Mouse (Mus musculus) adipocyte (in vitro differentiated cells): Measurements from ENCODE around the gene Cpm.

Experiments
- DNase-seq: peaks from one replicate; pipeline ENCODE4 v3.0.0-alpha.2; 2016; ENCODE audit warnings: low spot score

The Cpm gene

DNA sequence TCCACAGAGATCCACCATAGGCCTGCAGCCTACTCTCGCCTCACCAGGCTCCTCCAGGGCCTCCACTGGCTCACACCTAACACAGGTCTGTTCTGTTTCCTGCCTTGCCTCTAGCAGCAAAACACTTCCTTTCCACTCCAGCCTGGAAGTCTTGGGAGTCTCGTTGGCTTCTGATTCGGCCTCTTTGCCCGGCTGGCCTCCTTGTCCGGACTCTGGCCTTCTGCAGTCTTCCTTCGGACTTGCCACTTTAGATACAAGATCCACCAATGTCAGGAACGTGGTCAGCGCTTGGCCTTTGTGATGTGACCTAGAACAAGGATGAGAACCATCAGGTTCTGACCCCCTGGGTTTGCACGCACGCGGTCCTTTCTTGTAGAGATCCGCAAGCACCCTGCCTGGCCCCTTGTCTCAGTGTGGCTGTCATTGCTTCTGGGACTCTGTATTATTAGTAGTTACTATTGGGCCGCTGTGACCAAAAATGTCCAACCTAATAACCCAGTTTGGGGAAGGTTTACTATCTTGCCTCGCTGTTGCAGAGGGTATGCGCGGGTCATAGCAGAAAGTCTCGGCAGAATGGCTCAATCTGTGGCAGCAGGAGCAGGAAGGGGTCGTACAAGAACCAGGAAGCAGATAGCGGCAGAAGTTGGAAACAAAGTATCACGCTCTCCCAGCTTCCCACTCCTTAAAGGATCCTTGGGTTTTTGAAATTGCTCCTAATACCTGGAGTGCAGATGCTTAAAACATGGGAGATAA lies 22.1 kb upstream of the Cpm start:
- DNase-seq, result peak; percentile 95

DNA sequence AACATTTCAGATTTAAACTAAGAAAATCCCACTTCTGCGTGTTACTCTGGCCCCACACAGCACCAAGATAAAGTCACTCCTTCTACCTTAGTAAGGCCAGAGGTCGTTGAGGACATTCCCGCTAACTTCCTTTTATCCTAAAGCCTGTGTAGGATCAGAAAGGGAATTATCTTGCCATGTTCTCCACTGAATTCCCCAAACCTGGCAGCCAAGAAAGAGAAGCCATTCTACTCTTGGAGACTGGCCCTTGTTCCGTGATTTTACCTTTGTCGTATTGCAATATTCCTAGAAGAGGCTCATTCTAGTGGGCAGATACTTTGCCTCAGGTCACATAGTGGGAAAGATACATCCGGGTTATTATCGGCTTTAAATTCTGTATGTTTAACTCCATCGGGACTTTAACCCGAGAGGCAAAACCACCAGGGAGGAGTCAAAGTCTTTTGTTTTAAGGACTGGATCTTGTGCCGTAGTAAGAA lies 21.5 kb upstream of the Cpm start:
- DNase-seq, result peak; percentile 95

DNA sequence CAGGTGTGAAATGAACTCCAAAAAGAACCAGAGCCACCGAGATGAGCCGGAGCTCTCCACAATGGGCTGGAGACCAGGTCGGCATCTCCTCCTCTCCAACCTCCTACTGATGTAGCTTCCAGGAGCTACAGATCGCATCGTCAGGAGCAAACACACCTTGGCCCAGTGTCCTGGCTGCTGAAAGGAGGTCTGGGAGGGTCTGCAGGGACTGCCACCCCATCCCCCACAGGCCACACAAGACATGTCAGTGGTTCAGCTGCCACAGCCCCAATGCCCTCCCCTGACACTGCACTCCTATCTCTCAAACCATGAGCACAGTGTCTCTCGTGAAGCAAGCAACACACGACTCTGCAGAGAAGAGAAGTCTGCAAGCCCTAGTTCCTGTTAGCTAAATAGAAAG lies 20.8 kb upstream of the Cpm start:
- DNase-seq, result peak; percentile 93

DNA sequence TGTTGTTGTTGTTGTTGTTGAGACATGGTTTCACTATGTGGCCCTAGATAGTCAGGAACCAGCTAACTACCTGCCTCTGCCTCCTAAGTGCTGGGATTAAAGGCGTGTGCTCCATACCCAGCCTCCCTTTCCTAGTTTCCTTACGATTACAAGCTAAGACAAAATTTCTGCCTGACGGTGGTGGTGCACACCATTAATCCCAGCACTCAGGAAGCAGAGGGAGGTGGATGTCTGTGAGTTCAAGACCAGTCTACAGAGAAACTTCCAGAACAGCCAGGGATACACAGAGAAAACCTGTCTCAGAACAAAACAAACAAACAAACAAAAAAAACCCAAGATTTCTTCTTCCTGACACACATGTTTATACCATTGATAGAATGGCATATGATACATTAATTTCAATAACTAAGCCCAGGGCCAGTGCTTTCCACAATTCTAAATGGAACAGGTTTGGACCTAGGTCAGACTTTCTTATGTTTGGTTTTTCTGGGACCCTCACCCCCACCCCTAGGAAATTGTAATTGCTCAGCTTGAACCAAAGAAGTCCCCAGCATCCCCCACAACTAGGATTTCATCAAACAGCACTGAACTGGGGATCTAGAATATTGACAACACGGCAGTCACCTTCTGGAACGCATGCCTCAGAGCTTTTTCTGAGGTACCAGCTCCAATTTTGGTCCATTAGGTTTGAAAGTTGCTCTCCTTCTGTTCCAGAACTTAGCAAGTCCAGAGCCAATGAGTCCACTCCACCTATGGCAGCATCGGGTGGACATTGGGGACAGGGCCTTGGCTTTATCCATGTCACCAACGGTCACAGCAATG lies 20.1 kb upstream of the Cpm start:
- peak; percentile 95 for DNase-seq

DNA sequence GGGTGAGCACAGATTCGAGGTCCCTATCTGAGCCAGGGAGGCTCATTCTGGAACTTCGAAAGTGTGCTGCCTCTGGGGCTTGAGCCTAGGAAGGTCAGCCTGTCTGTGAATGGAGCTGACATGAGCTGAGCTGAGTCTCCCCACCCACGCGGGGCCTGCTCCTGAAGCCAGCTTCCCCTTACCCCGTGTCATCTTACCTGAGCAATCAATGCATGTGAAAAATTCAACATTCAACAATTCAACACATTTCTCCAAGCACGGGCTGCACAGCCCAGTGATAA lies 19.6 kb upstream of the Cpm start:
- DNase-seq, result no peak

DNA sequence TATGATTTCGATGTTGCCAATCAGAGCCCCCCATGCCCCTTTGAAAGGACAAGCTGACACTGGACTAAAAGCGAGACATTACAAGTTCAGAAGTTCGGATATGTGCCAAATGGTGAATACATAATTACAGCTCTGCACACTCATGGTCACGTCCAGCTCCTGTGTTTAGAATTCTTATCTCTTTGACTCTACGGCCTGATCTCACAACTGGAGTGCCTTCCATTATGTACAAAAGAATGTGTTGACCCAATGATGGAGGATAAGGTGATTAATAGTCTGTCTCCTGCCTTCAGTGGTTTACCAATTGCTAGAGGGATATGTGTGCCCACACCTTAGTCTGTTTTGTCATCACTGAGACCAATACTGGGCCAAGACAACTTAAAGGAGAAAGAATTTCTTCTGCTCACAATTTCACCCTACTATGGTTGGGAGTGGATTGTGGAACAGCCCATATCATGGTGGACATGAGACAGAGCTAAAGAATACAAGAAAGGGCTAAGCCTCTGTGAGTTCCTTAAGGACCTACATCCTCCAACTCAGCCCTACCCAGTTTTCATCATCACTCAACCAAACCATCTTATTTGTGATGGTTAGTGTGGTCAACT lies 19.0 kb upstream of the Cpm start:
- no peak for DNase-seq

DNA sequence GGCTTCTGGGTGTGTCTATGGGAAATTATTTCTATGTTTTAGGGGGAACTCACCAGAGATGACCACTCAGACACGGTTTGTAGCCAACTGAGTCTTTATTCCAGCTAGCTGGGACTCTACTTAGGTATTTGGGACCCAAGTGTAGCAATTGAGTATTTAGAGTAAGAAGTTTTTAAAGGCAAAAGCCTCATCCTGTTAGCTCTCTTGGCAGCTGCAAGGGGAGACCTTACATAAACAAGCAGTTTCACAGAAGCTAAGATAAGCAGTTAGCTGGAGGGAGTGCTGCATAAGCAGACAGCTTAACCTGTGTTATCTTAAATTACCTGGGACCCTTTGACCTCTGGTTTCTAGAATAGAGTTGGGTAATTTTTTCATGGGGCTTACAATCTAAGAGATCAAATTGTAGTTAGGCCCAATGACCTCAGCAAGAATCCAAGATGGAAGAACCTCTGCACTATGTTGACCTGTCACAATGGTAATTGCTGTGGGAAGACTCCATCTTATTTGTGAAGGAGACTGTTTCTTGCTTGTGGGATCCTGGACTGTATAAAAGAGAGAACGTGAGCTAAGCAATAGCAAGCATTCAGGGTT lies 18.4 kb upstream of the Cpm start:
- peak; percentile 95 for DNase-seq

DNA sequence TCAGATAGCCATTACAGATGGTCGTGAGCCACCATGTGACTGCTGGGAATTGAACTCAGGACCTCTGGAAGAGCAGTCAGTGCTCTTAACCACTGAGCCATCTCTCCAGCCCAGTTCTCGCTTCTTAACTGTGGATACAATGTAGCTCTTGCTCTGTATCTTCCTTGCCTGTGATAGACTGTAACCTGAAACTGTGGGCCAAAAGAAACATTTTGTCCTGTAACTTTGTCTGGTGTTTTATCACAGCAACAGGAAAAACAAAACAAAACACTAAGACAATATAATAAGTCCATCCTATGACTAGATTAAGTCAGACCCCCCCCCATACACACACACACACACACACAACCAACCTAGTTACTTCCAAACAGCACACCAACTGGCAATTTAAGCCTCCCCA lies 17.8 kb upstream of the Cpm start:
- DNase-seq, result no peak

DNA sequence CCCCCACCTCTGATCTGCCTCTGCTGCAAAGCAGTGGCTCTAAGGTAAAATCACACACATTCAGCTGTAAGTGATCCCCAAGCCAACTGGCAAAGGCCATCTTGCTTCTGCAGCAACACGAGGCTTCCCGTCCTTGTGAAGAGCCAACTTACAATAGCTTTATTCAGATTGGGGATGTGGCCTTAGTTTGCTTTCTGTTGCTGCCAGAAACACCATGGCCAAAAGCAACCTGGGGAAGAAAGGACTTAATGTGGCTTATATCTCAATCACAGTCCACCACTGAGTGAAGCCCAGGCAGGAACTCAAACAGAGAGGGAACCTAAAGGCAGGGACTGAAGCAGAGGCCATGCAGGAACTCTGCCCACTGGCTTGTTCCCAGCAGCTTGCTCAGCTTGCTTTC lies 17.3 kb upstream of the Cpm start:
- peak; percentile 95 for DNase-seq

DNA sequence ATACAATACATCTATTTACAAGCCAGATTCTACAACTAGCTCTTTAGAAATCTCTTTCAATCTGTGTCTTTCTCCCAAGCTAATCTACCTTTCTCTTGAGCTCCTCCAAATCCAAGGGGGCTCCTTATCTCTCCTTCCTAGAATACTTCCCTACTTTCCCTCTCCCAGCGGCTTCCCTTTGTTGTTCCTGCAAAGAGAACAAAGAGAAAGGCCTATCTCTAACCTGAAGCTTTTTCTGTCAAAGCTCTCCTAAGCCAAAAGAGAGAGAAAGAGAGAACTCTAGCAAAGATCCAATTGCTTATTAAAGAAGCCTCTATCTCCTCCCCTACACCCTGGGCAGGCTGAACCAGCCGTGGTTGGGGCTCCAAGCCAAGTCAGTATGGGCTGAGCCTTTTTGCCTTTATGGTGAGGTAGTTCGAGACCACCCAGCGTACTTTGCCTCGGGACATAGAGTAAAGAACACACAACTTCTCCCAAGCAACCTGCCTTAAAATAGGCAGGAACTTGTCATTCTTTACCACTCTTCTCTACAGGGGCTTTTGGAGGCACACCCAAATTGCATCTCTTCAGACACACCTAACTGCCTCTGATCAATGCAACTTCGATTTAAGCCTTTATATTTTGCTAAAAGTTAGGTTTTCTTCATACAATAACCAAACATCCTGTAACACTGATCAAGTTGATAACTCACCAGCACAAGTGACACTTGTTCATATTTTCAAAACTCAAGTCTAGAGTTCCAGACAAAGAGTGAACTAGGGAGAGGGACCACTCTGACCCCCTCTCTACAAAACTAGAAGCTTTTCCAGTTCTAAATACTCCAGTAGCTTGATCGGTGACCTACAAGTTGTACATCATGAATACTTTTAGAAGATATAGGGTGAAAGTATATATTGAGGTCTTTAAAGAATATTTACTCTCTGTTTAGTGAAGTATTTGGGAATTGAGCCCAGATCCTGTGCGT lies 16.4 kb upstream of the Cpm start:
- peak; percentile 94 for DNase-seq

DNA sequence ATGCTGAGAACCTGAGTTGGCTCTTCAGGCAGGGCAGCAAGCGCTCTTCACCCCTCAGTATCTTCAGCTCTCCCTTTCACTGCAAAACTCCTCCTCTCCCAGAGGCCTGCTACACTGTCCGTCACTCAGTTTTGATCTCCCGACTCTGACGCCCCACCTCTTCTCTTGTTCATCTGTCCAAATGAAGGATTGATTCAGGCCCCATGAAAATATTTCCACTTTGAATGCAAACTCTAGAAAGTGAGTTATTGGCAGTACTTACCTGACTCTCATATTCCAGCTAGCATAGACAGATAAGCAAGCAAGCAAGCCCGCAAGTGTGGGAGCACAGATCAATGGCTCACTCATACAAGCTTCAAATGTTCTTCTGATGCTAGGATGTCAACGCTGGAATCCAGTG lies 15.3 kb upstream of the Cpm start:
- peak; percentile 95 for DNase-seq

DNA sequence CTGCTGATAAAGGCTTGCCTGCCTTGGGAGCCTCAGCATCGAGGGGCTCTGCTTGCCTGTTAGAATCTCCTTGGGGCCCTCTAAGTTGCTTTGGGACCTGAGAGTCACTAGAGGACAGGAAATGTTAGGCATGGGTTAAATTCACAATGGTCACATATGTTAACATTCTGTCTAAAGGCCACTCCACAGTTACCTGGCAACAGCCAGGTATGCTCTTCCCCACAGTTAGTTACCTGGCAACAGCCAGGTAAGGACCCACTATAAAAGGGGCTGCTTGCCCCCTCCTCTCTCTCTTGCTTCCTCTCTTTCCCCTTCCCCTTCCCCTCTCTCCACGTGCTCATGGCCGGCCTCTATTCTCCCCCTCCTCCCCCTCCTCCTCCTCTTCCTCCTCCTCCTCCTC lies 14.9 kb upstream of the Cpm start:
- no peak for DNase-seq

DNA sequence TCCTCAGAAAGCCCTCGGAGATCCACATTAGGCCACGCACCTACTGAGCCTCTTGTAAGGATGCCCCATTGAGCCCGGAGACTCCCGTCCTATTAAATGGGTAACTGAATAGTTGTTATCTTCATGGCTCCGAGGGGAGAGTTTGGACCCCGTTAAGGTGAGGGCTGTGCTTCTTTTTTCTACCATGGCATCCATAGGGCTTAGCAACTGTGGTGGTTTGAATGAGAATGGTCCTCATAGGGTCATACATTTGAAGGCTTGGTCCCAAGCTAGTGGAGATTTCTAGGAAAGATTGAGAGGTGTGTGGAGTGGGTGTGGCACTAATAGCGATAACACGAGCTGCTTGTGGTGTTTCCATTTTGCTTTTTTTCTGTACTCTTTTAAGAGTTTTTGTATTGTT lies 14.1 kb upstream of the Cpm start:
- DNase-seq, result peak; percentile 93

DNA sequence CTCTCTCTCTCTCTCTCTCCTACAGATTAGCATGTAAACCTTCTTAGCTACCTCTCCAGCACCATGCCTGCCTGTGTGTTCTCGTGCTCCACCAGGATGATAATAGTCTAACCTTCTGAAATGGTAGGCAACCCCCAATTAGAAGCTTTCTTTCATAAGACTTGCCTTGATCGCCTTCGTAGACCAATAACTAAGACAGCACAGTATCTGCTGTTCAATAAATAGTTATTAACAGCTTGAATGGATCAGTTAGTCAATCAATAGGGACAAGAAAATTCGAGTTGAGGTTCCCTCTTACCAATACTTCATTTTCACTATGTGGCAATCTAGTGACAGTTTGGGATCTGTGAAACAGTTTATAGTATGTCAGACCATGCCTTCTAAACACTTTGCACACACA lies 13.6 kb upstream of the Cpm start:
- DNase-seq, result peak; percentile 92

DNA sequence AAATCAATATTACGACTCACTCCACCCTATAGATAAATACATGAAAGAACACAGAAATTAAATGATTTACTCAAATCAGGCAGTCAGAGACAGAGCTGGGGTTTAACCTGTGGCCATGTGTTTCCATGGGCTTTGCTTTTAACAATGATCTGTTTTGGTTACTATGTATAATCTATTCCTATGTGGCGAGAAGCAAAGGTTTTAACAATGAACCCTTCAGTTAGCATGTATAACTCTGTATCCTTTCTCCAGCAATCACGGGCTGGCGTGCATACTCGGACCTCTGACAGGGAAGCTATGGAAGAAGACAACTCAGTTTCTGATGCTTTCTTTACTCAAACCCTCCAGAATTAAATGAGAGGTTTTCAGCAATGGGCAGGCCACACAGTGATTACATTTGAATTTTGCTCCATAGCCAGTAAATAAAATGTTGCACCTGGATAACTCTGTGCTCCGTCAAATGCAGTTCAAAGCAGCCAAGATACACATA lies 13.1 kb upstream of the Cpm start:
- DNase-seq, result peak; percentile 93

DNA sequence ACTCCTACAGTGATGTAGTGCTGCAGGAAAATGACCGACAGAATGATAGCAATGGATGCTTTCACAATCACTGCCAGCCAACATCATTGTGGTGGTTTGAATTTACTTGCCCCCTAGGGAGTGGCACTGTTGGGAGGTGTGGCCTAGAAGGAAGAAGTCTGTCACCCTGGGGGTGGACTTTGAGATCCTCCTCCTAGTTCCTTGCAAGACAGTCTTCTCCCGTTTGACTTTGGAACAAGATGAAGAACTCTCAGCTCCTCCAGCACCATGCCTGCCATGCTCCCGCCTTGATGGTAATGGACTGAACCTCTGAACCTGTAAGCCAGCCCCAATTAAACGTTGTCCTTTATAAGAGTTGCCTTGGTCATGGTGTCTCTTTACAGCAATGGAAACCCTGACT lies 12.5 kb upstream of the Cpm start:
- DNase-seq, result peak; percentile 95

DNA sequence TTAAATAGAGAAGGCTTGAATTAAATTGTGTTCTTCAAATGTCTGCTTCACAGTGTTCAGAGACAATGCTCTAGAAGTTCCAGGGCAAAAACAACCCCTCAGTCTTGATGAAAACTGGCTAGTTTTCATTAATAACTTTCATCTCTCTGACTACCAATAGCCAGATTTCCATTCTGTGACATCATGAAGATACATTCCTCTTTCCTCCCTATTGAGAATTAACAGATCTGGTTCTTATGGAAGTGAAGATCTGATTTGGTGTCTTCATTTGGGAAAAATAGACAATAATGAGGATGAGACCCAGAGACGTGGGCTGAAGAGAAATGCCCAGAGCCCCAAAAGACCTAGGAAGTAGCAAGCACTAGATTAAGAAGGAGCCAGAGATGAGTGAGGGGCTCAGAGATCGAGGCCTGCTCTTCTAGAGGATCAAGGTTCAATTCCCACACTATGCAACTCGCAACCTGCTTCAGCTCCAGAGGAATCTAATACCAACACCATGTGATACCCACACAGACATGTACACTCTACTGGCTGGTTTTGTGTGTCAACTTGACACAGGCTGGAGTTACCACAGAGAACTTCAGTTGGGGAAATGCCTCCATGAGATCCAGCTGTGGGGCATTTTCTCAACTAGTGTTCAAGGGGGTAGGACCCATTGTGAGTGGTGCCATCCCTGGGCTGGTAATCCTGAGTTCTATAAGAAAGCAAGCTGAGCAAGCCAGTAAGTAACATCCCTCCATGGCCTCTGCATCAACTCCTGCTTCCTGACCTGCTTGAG lies 11.5 kb upstream of the Cpm start:
- peak; percentile 94 for DNase-seq

DNA sequence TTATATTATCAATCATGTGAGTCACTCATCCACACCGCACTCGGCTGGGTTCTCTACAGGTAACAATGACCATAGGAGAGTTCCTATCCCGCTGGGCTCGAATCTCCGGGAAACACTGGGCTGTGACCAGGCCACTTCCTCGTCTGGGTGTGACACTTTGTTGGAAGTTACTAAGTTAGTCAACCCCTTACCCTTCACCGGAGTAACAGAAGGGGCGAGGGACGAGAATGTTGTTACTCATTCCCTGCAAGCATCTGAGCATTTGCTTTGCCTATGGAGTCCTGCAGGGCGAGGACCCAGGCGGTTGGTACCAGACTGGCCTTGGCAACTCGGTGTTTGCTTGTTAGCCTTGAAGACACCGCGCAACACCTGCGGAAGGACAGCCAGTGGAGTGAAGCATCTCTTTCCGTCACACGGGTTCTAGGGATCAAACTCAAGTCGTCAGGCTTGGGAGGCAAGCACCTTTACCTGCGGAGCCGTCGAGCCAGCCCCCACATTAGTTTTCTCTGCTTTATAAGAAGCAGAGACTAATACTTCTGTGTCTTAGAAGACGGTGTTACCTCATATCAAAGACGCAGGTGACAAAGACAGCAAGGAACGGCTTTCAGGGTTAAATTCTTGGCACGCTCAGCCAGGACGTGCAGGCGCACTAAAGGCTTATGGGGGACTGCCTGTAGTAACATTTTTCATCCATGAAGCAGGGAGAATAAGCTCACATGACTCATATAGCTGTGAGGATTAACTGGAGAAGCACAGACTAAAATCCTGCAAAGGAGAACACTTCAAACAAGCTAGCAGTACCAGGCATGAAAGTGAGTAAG lies 10.0 kb upstream of the Cpm start:
- peak; percentile 94 for DNase-seq

DNA sequence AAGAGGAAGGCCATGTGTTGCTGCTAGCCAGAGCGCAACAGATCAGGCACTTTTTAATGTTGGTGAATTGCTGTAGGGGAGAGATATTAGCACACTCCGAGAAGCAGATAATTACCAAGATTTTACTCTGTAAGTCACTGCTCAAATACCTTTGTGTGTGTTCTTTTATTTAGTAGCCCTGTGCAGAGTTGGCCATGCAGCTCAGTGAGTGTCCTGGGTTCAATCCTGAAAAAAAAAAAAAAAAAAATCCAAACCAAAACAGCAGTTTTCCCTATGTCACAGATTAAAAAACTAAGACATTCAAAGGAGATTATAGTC lies 9.5 kb upstream of the Cpm start:
- DNase-seq, result peak; percentile 94

DNA sequence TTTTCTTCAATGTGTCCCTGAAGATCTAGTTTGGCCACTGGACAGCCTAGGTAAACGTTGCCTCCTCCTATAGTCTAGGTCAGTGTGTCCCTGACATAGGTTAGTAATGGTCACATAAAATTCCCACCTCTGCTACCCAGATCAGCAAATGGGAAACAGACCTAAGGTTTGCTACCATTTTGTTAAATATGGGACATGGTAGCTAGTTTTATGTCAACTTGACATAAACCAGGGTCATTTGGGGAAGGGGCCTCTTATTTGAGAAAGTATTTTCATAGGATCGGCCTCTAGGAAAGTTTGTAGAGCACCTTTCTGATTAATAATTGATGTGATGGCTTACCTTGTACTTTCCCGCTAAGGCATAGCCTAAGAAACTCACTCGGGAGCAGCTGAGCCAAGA lies 8.8 kb upstream of the Cpm start:
- DNase-seq, result no peak
